Mouse (Mus musculus) CH12.LX (cell line): ENCODE results near the gene Camkmt.

Experiments
- CHD2 ChIP-seq: IDR thresholded peaks from 2 replicates; pipeline ENCODE4 v1.6.1; 2011; ENCODE audit warnings: low read length, improper control_type of control experiment
- CTCF ChIP-seq, 2 experiments: IDR thresholded peaks in 1 of 2; conservative IDR thresholded peaks in 1 of 2; 2 replicates each; pipeline ENCODE4 v1.5.1; 2011 to 2012; ENCODE audit warnings: low read depth in 2 of 2, low read length in 2 of 2, improper control_type of control experiment in 1 of 2, inconsistent platforms in 1 of 2, mild to moderate bottlenecking in 1 of 2, moderate library complexity in 1 of 2
- EP300 ChIP-seq: IDR thresholded peaks from 2 replicates; pipeline ENCODE4 v1.6.1; 2011; ENCODE audit warnings: low read length, improper control_type of control experiment
- IRF4 ChIP-seq: IDR thresholded peaks from 2 replicates; pipeline ENCODE4 v1.6.1; 2014; ENCODE audit warnings: low read depth, mild to moderate bottlenecking, inconsistent platforms, low read length, improper control_type of control experiment
- JUN ChIP-seq: IDR thresholded peaks from 2 replicates; pipeline ENCODE4 v1.6.1; 2011; ENCODE audit warnings: low read depth, mild to moderate bottlenecking, low read length, improper control_type of control experiment, moderate library complexity; ENCODE audit not compliant: insufficient read depth
- MAX ChIP-seq: IDR thresholded peaks from 2 replicates; pipeline ENCODE4 v1.6.1; 2011; ENCODE audit warnings: low read length, improper control_type of control experiment
- POLR2A ChIP-seq: IDR thresholded peaks from 2 replicates; pipeline ENCODE4 v1.6.1; 2011; ENCODE audit warnings: low read depth, mild to moderate bottlenecking, improper control_type of control experiment, low read length
- SIN3A ChIP-seq: IDR thresholded peaks from 2 replicates; pipeline ENCODE4 v1.6.1; 2012; ENCODE audit warnings: low read length, improper control_type of control experiment, inconsistent platforms
- TBP ChIP-seq: conservative IDR thresholded peaks from 2 replicates; pipeline ENCODE4 v1.6.1; 2011; ENCODE audit warnings: low read depth, low read length, improper control_type of control experiment
- TCF12 ChIP-seq: IDR thresholded peaks from 2 replicates; pipeline ENCODE4 v1.6.1; 2014; ENCODE audit warnings: low read depth, mild to moderate bottlenecking, inconsistent platforms, low read length, improper control_type of control experiment
- USF2 ChIP-seq: conservative IDR thresholded peaks from 2 replicates; pipeline ENCODE4 v1.6.1; 2011; ENCODE audit warnings: low read depth, low read length, improper control_type of control experiment
- ZC3H11A ChIP-seq: IDR thresholded peaks from 2 replicates; pipeline ENCODE4 v1.6.1; 2012; ENCODE audit warnings: low read depth, mild to moderate bottlenecking, inconsistent platforms, low read length, improper control_type of control experiment
- ZNF384 ChIP-seq: IDR thresholded peaks from 2 replicates; pipeline ENCODE4 v1.6.1; 2012; ENCODE audit warnings: low read depth, low read length, improper control_type of control experiment, inconsistent platforms

DNA sequence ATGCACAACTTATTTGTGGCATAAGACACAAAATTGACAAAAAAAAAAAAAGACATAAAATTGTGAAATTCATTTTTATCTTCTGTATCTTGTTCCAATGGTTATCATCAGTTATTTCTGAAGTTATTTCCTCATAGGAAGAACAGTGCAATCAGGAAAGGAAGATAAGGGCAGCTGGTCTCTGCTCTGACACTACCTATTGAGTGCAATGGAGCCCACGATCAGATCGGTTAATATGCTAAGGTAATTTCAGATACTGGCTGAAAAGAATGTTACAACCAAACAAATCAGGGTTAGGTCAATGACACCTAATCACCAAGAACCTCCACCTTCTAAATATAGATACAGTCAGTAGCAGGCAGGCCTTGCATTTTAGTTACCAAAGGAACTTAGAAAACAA lies 5.0 kb upstream of the Camkmt start:
- TF ChIP-seq CTCF (conservative IDR thresholded peaks at IDR 0.05 in 1 of 2, IDR thresholded peaks at IDR 0.05 in 1 of 2; ENCODE audit: low read depth in 2 of 2, low read length in 2 of 2) (no peak), MAX (no peak), ZC3H11A (no peak), POLR2A (no peak), EP300 (no peak), TCF12 (no peak), ZNF384 (no peak), USF2 (no peak), CHD2 (no peak), JUN (no peak), SIN3A (no peak), TBP (no peak), IRF4 (no peak)
